Mouse (Mus musculus) lung, adult 18-20 months (tissue): ENCODE data around the gene Lexm.

ENCODE experiments used
- DNase-seq, 2 experiments: peaks; one replicate each; pipeline ENCODE4 v3.0.0; 2022; ENCODE audit warnings: mixed read lengths in 2 of 2

The Lexm gene

GRCm38 (mm10) chr4:106622712-106623111, 5.7 kb upstream of the Lexm start:
- DNase-seq: no peak

GRCm38 (mm10) chr4:106622030-106622493, 5.0 kb upstream of the Lexm start, which contains the start of gene Ttc22:
Ttc22 (plus strand) TSS chr4:106622432.
- DNase-seq: peak; percentile 82 to 91

- no peak for DNase-seq
Measured at GRCm38 (mm10) chr4:106621428-106621827, 4.4 kb upstream of the Lexm start.

- DNase-seq: no peak
Measured at GRCm38 (mm10) chr4:106618898-106619297, 1.9 kb upstream of the Lexm start.

GRCm38 (mm10) chr4:106615637-106616036, 1.4 kb downstream of the Lexm start:
- DNase-seq: no peak

- DNase-seq: no peak
Measured at GRCm38 (mm10) chr4:106614881-106615280, 2.2 kb downstream of the Lexm start.

DNA sequence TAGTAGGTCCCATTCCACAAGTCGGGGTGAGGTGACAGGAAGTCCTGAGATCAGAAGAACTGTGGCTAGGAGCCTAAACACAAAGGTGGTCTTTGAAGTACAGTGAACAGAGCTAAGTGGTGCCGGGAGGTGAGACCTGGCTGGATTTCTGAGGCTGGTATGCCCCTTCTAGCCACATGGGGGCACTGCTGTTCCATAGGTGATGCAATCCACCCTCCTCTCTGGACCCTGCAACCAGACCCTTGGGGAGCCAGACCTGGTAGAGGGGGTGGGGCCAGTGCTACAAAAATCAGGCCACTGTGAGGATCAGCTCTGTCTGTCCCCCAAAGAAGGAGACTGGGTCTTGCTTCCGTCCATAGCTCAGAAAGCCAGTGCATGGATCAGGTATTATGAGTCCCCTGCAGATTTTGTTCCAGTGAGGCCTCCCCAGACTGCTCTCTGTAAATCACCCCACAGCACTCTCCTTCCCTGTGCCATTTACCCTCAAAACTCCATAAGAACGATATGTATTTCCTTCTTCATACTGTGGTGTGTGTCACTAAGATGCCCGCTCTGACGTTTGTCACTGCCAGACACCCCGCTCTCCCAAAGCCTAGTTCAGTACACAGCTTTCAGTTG, 2.8 kb downstream of the Lexm start:
- peak; percentile 34 to 50 for DNase-seq

DNA sequence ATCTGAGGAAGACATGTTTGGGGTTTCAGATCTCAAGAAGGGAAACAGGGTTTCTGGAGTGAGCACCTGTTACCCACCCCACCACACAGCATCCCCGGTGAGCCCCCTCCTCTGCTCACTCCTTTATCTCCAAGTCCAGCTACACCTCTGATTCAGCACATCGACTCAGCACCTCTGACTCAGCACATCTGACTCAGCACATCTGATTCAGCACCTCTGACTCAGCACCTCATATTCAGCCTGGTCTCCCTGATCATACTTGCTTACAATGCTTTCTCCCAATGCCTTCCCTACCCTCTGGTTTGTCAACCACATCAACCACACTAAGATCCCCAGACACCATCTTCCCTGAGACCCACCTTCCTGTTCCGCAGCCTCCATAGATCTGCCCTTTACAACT, 3.5 kb downstream of the Lexm start:
- no peak for DNase-seq

DNA sequence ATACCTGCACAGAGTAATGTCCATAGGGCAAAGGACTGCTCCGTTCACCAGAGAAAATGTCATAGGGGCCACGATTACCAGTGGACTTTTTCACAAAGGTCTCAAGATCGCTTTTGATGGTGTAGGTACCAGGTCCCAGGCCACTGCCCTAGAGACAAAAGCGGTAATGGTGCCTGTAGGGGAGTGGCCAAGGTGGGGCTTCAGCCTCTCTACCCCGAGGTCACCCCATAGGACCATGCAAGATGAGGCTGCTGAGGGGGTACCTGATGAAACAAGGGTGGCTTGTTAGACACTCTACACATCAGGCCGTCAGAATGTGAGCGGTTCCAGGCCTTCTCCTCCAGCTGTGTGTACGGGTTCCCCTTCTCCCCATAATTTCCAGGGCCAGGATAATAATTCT, 3.9 kb downstream of the Lexm start:
- no peak for DNase-seq

- DNase-seq: no peak
Measured at GRCm38 (mm10) chr4:106607905-106608304, 9.1 kb downstream of the Lexm start.

GRCm38 (mm10) chr4:106606639-106607554, 10.1 kb downstream of the Lexm start:
- no peak for DNase-seq

DNA sequence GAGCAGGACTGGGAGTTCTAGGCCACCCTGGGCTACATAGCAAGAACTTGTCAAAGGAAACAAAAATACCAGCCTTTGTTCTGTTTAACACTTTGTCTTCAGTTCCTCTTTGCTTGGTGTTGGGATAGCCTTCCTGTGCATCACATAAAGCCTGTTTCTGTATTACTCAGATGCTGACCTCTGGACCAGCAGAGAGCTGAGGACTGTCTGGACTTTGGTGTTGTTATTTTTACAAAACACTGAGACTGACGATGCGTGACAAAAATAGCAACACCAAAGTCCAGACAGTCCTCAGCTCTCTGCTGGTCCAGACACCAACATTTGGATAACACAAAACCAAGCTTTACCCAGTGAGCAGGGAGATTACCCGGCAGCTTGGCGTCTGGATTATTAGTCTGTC, 16.3 kb downstream of the Lexm start:
- DNase-seq: no peak

DNA sequence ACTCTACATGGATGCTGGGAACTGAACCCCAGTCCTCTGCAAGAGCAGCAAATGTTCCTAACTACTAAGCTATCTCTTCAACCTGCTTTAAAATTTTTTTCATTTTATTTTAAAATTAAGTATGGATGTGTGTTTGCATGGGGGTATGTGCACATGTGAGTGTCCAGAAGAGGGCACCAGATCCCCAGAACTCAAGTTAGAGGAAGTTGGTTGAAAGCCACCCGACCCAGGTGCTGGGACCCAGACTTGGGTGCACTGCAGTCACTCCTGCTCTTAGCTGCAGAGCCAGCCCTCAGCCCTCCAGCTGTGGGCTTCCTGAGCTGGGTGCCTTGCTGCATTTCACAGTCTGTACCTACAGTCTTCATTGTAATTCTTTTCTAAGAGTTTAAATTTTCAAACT, 17.6 kb downstream of the Lexm start:
- DNase-seq: no peak

- DNase-seq: no peak
Measured at GRCm38 (mm10) chr4:106597741-106598140, 19.3 kb downstream of the Lexm start.

GRCm38 (mm10) chr4:106597055-106597454, 20.0 kb downstream of the Lexm start:
- no peak for DNase-seq

DNA sequence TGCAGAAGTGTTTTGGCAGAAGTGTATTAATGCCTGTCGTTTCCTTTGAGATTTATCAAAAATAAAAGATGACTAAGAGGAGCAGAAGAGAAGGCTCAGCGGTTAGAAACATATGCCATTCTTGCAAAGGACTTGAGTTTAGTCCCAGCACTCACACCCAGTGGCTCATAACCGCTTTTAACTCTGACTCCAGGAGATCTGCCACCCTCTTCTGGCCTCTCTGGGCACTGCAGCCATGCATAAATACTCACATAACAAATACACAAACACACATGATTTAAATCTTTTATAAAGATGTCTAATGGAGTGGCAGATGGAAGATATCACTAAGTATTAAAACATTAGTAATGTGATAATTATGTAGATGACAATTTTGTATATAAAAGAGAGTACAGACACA, 20.8 kb downstream of the Lexm start:
- no peak for DNase-seq

GRCm38 (mm10) chr4:106593636-106594035, 23.4 kb downstream of the Lexm start:
- no peak for DNase-seq

GRCm38 (mm10) chr4:106590871-106591270, 26.2 kb downstream of the Lexm start:
- no peak for DNase-seq

DNA sequence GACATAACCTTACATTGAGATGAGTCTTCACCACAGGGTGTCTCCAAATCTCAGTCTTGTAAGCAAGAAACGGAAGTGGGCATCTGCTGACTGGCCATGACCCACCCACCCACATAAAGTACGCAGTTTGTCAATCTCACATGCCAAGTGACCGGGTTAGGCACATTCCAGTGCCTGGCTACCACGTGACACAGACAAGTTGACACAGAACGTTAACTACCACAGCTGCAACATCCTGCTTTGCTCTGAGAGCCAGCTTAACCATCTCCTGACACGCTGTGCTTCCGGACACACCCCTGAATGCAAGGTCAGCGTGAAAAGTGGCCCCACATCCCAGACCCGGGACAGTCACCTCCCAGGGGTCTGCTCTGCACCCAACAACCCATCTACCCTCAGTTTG, 26.9 kb downstream of the Lexm start:
- peak; percentile 26 to 61 for DNase-seq

DNA sequence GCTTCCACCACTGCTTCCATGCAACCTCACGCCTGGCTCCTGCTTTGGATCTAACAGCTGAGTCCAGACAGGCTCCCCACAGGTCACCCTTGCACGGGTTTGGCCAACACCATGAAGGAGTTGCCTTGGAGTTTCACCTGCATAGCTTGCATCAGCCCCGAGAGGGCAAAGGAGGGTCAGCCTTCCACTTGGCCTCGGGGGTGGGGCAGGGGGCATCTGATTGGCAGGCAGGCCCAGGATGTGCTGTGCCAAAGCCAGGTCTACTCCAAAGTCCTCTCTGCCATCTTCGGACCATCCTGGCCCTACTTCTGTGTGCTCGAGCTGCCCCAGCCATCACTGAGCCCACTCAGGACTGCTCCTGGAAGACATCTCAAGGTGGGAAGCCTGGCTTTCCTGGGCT, 30.0 kb downstream of the Lexm start:
- no peak for DNase-seq

DNA sequence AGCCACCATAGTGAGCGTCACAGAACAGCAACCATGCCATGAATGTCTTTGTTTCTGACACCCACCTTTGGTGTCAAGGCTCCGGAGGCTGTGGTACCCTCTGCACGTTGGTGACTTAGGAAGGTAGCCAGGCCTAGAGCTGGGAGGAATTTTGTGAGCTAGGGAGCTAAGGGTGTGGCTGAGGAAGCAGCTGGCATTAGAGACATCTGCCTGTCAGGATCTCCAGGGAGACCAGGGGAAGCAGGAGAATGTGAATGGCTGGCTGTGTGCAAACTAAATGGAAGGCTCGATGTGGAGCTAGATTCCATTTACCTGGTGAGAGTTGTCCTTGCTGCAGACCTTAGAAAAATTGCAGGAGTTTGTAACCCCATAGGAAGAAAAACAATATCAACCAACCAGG, 32.4 kb downstream of the Lexm start:
- no peak for DNase-seq

- peak in 1 of 2 experiments; percentile 46 for DNase-seq
Measured at GRCm38 (mm10) chr4:106582428-106583153, 34.5 kb downstream of the Lexm start.

DNA sequence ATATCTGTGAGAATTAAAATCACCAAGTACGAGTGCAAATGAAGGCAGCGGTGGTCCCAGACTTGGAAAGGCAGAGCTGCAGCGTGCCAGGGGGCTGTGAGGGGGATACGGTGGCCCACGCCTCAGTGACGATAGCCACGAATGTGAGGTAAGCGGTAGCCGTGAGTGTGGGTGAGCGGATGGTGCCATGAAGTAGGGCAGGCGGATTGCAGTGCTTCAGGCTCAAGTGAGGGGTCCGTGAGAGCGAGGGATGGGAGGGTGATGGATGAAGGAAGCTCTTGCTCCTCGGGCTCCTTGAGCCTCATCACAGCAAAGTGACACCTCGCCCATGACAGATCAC, 35.2 kb downstream of the Lexm start:
- no peak for DNase-seq
